Mouse (Mus musculus): ENCODE measurements around the gene Raph1.
"Not testable (repeated sequence)": the region's sequence is repeated elsewhere in the genome, so short reads cannot be mapped to it uniquely, and the experiment has no call there.

Gene Raph1

GRCm38 (mm10) chr1:60564691-60565090 is 2.2 kb downstream of the Raph1 start:
- no peak for DNase-seq

- DNase-seq, result no peak
Observed at GRCm38 (mm10) chr1:60563021-60563420, 3.9 kb downstream of the Raph1 start.

- DNase-seq, result no peak
Observed at GRCm38 (mm10) chr1:60543681-60544080, 23.2 kb downstream of the Raph1 start.

- DNase-seq, result no peak
Observed at GRCm38 (mm10) chr1:60539272-60539671, 27.6 kb downstream of the Raph1 start.

- peak; percentile 18 to 25 for DNase-seq
Observed at GRCm38 (mm10) chr1:60534932-60535331, 32.0 kb downstream of the Raph1 start.

- DNase-seq, result no peak
Observed at GRCm38 (mm10) chr1:60530636-60531035, 36.3 kb downstream of the Raph1 start.

GRCm38 (mm10) chr1:60530107-60530506 is 36.8 kb downstream of the Raph1 start:
- DNase-seq, result no peak

GRCm38 (mm10) chr1:60510584-60510983 is 56.3 kb downstream of the Raph1 start:
- no peak for DNase-seq

- no peak for DNase-seq
Observed at GRCm38 (mm10) chr1:60503456-60503855, 63.4 kb downstream of the Raph1 start.

- no peak for DNase-seq
Observed at GRCm38 (mm10) chr1:60493421-60493820, 73.5 kb downstream of the Raph1 start.

- no peak for DNase-seq
Observed at GRCm38 (mm10) chr1:60492404-60492803, 74.5 kb downstream of the Raph1 start.

- DNase-seq, result peak; percentile 66 to 70
Observed at GRCm38 (mm10) chr1:60490510-60490909, 76.4 kb downstream of the Raph1 start.

- DNase-seq, result no peak
Observed at GRCm38 (mm10) chr1:60489660-60490059, 77.2 kb downstream of the Raph1 start.

GRCm38 (mm10) chr1:60488635-60489034 is 78.3 kb downstream of the Raph1 start:
- DNase-seq, result no peak

GRCm38 (mm10) chr1:60485649-60486048 is 81.3 kb downstream of the Raph1 start:
- DNase-seq, result no peak

- DNase-seq, result no peak
Observed at GRCm38 (mm10) chr1:60482881-60483280, 84.0 kb downstream of the Raph1 start.

- DNase-seq, result peak; percentile 10 to 37
Observed at GRCm38 (mm10) chr1:60481561-60481960, 85.3 kb downstream of the Raph1 start.

- DNase-seq, result no peak
Observed at GRCm38 (mm10) chr1:60470541-60470940, 96.4 kb downstream of the Raph1 start.

GRCm38 (mm10) chr1:60469491-60469890 is 97.4 kb downstream of the Raph1 start:
- no peak for DNase-seq

- DNase-seq, result no peak
Observed at GRCm38 (mm10) chr1:60460623-60461022, 106.3 kb downstream of the Raph1 start.

GRCm38 (mm10) chr1:60449896-60450295 is 117.0 kb downstream of the Raph1 start:
- peak in 1 of 2 experiments; percentile 22 for DNase-seq

GRCm38 (mm10) chr1:60447067-60447466 is 119.8 kb downstream of the Raph1 start:
- no peak for DNase-seq

GRCm38 (mm10) chr1:60441438-60441837 is 125.5 kb downstream of the Raph1 start:
- DNase-seq, result not testable (repeated sequence)

- DNase-seq, result peak in 1 of 2 experiments; percentile 17
Observed at GRCm38 (mm10) chr1:60432497-60432896, 134.4 kb downstream of the Raph1 start.

All from cerebellum, postnatal 36 days (tissue).